In the genomic region with DNA sequence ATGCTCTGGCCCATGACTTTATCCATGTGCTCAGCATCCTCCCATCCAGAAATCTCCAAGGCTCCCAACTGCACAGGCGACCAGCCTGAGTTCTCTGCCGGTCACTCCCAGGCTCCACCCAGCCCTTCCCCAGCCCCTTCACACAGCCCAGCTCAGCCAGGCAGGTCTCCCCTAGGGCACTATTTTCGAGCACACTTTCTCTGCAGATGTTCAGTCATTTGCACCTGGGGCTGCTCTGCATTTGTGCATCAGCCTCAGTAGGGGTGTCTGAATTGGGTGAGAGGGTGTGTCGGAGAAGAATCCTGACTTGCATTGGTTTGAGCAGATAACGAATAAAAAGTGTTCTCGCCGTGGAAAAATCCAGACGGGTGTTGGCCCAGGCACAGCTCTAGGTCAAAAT, we compare ENCODE assay signal across 26 mouse cellular contexts. TPM values are rescaled to one million over a fixed set of nuclear protein-coding genes. Genes with fewer than 3 reads are reported as not detected.
DNase-seq lines count a peak whose midpoint lies in the region; ATAC-seq lines count a peak whose summit lies in the region.
"Had no signal": no experiment of that assay in that cellular context is flagged by ENCODE, and none has a peak within 500 bp of the region (broad histone marks: within the 10 kb centered on the region; RNA-seq: fewer than 3 reads in every experiment).

No protein-coding gene starts in this region.

- H3K27me3 ChIP-seq in lung, embryonic 15.5 days = no peaks in the 10 kb centered on the region
- H3K27me3 ChIP-seq in forebrain, embryonic 15.5 days = no peaks in the 10 kb centered on the region
- H3K27me3 ChIP-seq: embryonic facial prominence, embryonic 12.5 days; embryonic facial prominence, embryonic 15.5 days had no signal

- H3K9ac ChIP-seq in lung, embryonic 15.5 days = no peak overlapping the region
- H3K9ac ChIP-seq in forebrain, embryonic 15.5 days (replicated peaks) = no peak overlapping the region
- H3K9ac ChIP-seq: embryonic facial prominence, embryonic 12.5 days; embryonic facial prominence, embryonic 15.5 days; heart, embryonic 13.5 days; hindbrain, embryonic 14.5 days had no signal

- H3K27ac ChIP-seq in lung, embryonic 15.5 days = peak overlapping the region; percentile 79
- H3K27ac ChIP-seq in forebrain, embryonic 15.5 days (replicated peaks) = no peak overlapping the region
- H3K27ac ChIP-seq: embryonic facial prominence, embryonic 12.5 days; embryonic facial prominence, embryonic 15.5 days; heart, adult 2 months; heart, embryonic 10.5 days; heart, embryonic 13.5 days; hindbrain, embryonic 14.5 days; hindbrain, postnatal 0 days had no signal

- H3K9me3 ChIP-seq in lung, embryonic 15.5 days = no peaks in the 10 kb centered on the region
- no peaks in the 10 kb centered on the region for H3K9me3 ChIP-seq in forebrain, embryonic 15.5 days
- H3K9me3 ChIP-seq: embryonic facial prominence, embryonic 12.5 days; embryonic facial prominence, embryonic 15.5 days; heart, embryonic 10.5 days; heart, embryonic 13.5 days had no signal

- H3K4me3 ChIP-seq in lung, embryonic 15.5 days = no peak overlapping the region
- H3K4me3 ChIP-seq in forebrain, embryonic 15.5 days = no peak overlapping the region
- H3K4me3 ChIP-seq: embryonic facial prominence, embryonic 12.5 days; embryonic facial prominence, embryonic 15.5 days; heart, adult 2 months; heart, embryonic 10.5 days; heart, embryonic 13.5 days had no signal

- H3K36me3 ChIP-seq in lung, embryonic 15.5 days = no peaks in the 10 kb centered on the region
- H3K36me3 ChIP-seq in forebrain, embryonic 15.5 days = no peaks in the 10 kb centered on the region
- H3K36me3 ChIP-seq: embryonic facial prominence, embryonic 12.5 days; embryonic facial prominence, embryonic 15.5 days; heart, embryonic 10.5 days; heart, embryonic 13.5 days had no signal

- no peak overlapping the region for H3K4me2 ChIP-seq in lung, embryonic 15.5 days
- H3K4me2 ChIP-seq in forebrain, embryonic 15.5 days (replicated peaks) = no peak overlapping the region
- H3K4me2 ChIP-seq: embryonic facial prominence, embryonic 12.5 days; embryonic facial prominence, embryonic 15.5 days; heart, embryonic 13.5 days; hindbrain, embryonic 14.5 days had no signal

- peak; percentile 39 for DNase-seq in kidney, adult 9 months
- no peak for DNase-seq in kidney, postnatal 14 days
- DNase-seq in lung, postnatal 36 days = no peak
- DNase-seq in ES-CJ7 (ENCODE audit: low read depth, low spot score) = peak; percentile 40
- peak; percentile 65 for DNase-seq in ZHBTc4 (ENCODE audit: low read depth, low spot score)
- DNase-seq: adrenal gland, postnatal 10 days; adrenal gland, postnatal 36 days; cerebellum, adult 11 months; cerebellum, adult 2 months; cerebellum, adult 9-11 months; cerebellum, postnatal 25 days; gastrocnemius, postnatal 36 days; heart, adult 2 months; heart, postnatal 14 days; heart, postnatal 4 days had no signal

- 67% methylated on average over 8 of the region's 8 CpGs for WGBS in lung, embryonic 15.5 days
- 78% methylated on average over 8 of the region's 8 CpGs for WGBS in forebrain, embryonic 15.5 days

- ATAC-seq in lung, embryonic 15.5 days (ENCODE audit: borderline replicate concordance, extremely low read depth, low FRiP score, low TSS enrichment) = no peak
- ATAC-seq in CD4-positive, CD25-positive, alpha-beta regulatory T cell, adult 4 months = no peak
- ATAC-seq in forebrain, embryonic 15.5 days (replicated peaks) = no peak
- ATAC-seq: forebrain, embryonic 14.5 days; hindbrain, postnatal 0 days had no signal

- H3K4me1 ChIP-seq in lung, embryonic 15.5 days = peaks cover 45% of the 10 kb centered on the region
- no peaks in the 10 kb centered on the region for H3K4me1 ChIP-seq in forebrain, embryonic 15.5 days

RNA-seq across cellular contexts. Expression of a gene that starts 23.4 kb away (rescaled TPM):
- polyA plus RNA-seq in lung, embryonic 15.5 days (2015; fragmentation: Nextera tagmentation; extraction: Ambion mirVana) = 6.9 and 7.3 TPM in 2 replicates
- polyA plus RNA-seq in CD4-positive, CD25-positive, alpha-beta regulatory T cell, adult 4 months (2017; shearing (Covaris generic)) = 1 to 10 TPM in 1 of 2 experiments, under 1 TPM in 1; 0.47 to 1.1 TPM
- 0.64 and 0.66 TPM in 2 replicates for polyA plus RNA-seq in forebrain, embryonic 15.5 days (2015; fragmentation: Nextera tagmentation; extraction: Ambion mirVana)

RNA-seq across cellular contexts. Expression of a gene that starts 43.7 kb away (rescaled TPM):
- polyA plus RNA-seq in lung, embryonic 15.5 days (2015; fragmentation: Nextera tagmentation; extraction: Ambion mirVana) = 2.3 and 3.4 TPM in 2 replicates
- 1 to 10 TPM; 6.7 to 7.4 TPM for polyA plus RNA-seq in CD4-positive, CD25-positive, alpha-beta regulatory T cell, adult 4 months (2017; shearing (Covaris generic))
- polyA plus RNA-seq in forebrain, embryonic 15.5 days (2015; fragmentation: Nextera tagmentation; extraction: Ambion mirVana) = 5.3 and 6.2 TPM in 2 replicates
- polyA plus RNA-seq: C2C12 had no signal

Comparison
In these comparisons a context has a peak if more than half of its experiments do, and no peak if none do; other contexts are left out.
1. DNase-seq: peak in kidney, adult 9 months (single experiment), ES-CJ7 (single experiment) and ZHBTc4 (single experiment); none in kidney, postnatal 14 days (single experiment) and lung, postnatal 36 days (single experiment).